Mouse (Mus musculus) G1E (cell line): ENCODE results near the gene Olfr313.
"Not testable (repeated sequence)": the region's sequence is repeated elsewhere in the genome, so short reads cannot be mapped to it uniquely, and the experiment has no call there.

Experiments used
- CTCF ChIP-seq: IDR thresholded peaks from 2 replicates; pipeline ENCODE4 v1.5.1; 2012; ENCODE audit warnings: low read depth, low read length, inconsistent platforms, mixed read lengths
- GATA1 ChIP-seq: IDR thresholded peaks from 2 replicates; pipeline ENCODE4 v1.6.1; 2012; ENCODE audit warnings: borderline replicate concordance, low read length, inconsistent platforms, mixed read lengths
- GATA2 ChIP-seq: IDR thresholded peaks from 2 replicates; pipeline ENCODE4 v1.6.1; 2012; ENCODE audit warnings: low read depth, low read length, inconsistent platforms, borderline replicate concordance
- POLR2AphosphoS5 ChIP-seq: IDR thresholded peaks from 2 replicates; pipeline ENCODE4 v1.6.1; 2012; ENCODE audit warnings: low read depth, low read length, inconsistent platforms; ENCODE audit not compliant: insufficient replicate concordance
- TAL1 ChIP-seq: conservative IDR thresholded peaks from 2 replicates; pipeline ENCODE4 v1.6.1; 2012; ENCODE audit warnings: low read depth, low read length, inconsistent platforms, mixed read lengths

DNA sequence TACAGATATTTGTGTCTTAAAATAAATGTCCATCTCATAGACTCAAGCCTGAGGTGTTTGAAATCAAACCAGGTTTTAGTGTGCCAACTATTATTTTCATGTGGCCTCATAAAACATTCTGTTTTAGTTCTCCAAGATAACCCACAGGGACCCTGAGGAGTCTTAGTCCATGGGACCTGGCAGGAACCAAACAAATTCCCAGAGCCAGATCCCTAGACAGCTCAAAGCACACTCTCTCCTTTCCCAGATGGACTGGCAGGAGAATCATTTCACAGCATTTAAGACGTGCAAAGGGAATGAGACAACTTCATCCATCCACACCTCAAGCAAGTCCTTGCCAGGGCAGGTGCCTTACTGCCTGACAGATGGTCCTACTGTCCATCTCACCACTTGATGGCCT, at the start of gene Olfr313:
- TF ChIP-seq CTCF, GATA1, TAL1, GATA2, POLR2AphosphoS5: not testable (repeated sequence)
